Mouse (Mus musculus): ENCODE results near the gene Castor1. TPM values are rescaled to one million over a fixed set of nuclear protein-coding genes. Genes with fewer than 3 reads are reported as not detected.

Gene Castor1
- polyA plus RNA-seq (2017; shearing (Covaris generic)), result 58.7 TPM

DNA sequence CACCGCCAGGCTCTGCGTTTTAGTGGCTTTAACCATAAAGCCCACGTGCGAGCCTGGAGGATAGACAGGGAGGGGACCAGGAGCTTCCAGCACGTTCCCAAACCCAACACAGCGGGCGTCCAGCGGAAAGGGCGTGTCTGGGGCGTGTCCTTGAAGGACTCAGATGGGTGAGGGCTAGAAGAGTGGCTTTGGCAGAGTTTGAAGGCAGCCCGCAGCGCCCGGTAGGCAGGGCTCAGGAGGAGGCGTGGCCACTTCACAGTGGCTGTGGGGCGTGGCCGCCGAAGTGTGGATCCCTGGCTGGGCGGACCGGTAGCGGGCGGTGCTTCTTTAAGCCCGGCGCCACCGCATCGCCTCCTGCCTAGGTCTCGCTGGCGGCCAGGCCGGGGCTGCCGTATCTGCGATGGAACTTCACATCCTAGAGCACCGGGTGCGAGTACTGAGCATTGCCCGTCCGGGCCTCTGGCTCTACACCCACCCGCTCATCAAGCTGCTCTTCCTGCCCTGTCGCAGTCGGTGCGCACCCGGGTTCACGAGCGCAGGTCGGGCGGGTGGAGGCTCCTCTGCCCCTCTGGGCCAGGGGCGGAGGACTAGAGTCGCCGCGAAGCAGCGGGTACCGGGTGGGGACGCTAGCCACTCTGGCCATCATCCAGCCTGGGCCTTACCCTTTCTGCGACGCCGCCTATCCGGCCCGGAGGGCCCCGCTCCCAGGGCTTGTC, at the start of gene Castor1:
Gene Castor1 (plus strand): TSS at position 312 of the 716 bp plus-strand sequence.

DNA sequence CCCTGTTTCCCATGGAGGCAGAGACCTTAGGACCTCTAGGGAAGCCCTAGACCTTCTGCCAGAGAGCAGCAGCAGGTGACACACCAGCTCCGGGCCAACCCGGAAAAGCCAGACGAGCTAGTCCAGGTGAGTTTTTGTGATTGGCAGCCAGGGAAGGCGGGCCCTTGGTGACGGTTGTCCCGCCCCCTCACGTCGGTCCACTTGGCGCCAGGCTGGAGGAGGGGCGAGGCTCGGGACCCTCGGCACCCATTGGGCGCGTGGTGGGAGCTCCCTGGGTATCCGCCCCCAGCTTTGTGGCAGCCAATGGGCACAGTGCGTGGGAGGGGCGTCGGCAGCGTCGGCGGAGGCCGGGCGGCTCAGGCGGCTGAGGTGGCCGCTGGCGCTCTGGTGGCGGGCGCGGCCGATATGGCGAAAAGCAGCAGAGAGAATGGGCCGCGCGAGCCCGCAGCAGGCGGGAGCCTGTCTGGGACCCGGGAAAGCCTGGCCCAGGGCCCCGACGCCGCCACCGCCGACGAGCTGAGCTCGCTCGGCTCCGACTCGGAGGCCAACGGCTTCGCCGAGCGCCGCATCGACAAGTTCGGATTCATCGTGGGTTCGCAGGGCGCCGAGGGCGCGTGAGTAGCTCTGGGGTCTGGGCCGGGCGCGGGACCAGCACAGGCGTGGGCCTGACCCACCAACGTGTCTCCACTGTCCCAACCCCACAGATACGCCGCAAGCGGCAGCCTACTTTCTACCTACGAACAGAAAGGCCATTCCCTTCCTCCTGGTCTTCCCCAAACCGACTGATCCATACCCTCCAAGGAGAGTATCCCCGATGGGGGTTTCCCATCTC, 31.3 kb upstream of the Castor1 start, which contains the start of gene Tbc1d10a:
Gene Tbc1d10a (plus strand): TSS at position 304 of the 832 bp plus-strand sequence.

DNA sequence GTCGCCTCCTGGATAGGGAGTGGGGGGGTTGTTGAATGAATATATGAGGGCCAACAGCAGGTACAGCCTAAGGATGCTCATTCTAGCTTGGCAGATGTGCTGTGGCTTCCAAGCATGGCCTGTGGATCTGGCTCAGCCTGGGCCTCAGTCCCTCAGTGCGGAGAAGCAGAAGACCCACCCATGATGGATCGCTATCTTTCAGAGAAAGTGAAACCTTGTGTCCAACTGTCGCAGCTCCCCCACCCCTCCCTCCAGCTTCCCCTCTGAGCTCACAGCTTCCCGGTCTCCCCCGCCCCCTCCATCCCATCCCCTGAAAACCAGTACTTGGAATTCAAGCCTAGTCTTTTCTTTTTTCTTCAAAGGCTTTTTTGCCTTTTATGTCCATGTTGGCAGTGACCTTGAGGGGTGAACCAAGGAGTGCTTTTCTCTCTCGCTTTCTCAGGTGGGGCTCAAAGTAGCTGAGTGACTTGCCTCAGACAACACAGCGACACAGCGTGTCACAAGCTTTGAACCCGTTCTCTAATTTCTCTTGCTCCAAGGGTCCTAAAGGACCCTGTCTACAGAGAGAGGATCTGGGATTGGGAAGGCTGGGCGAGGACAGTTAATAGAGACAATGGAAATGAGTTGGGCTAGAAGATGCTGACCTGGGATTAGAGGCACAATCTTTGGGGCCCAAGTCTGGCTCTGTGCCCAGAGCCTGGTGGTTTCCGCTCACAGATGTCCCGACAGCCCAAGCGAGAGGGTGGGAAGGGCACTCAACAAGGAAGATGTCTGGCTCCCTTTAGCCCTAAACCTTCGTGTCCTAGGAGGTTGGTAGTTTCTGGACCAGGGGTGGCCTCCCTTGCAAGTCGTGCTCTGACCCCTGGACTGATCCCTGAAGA, 17.9 kb downstream of the Castor1 start, which contains the start of gene Osm:
Gene Osm (plus strand): TSS at position 756 of the 881 bp plus-strand sequence.

DNA sequence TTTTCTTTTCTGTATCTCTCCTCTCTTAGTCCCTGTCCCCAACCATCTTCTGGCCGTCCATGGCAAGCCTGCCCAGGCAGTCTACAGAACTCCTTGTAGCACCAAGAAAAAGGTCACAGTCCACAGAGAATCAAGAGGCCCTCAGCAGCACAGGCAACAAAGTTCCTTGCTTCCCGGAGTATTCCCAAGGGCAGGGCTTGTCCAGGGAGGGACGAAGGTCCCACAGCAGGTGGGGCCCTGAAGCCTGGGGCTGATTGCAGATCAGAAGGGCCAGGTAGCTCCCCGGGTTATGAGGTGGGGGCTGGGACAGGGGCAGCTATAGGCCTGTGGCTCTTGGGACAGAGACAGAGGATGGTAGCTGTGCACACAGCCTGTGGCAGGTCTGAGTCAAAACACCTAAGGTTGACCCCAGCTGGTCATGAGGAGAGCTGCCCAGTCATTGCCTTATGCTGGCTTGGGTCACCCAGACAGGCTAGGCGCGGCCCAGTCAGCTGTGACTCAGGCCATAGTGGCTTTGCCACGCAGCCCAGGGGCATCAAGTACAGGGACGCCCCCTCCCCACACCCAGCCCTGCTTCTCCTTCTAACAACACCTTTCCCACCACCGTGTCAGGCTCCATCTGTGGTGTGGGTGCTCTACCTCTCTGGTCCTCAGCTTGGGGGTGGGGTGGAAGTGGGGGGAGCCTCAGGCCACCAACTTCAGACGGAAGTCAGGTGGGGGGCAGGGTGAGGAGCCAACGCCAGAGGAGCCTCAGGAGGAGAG, 39.0 kb downstream of the Castor1 start, which contains the start of gene Lif:
Gene Lif (plus strand): TSS at position 712 of the 762 bp plus-strand sequence.

Other genes with a start within 250 kb of the Castor1 start
- not detected for gene 4930556J24Rik, start 241.4 kb upstream of the Castor1 start, polyA plus RNA-seq (2017; shearing (Covaris generic))
- gene Gal3st1, start 234.6 kb upstream of the Castor1 start, polyA plus RNA-seq (2017; shearing (Covaris generic)), result not detected
- gene Sec14l4, start 186.8 kb upstream of the Castor1 start, polyA plus RNA-seq (2017; shearing (Covaris generic)), result not detected
- not detected for gene Sec14l3, start 153.4 kb upstream of the Castor1 start, polyA plus RNA-seq (2017; shearing (Covaris generic))
- gene Mtfp1, start 122.8 kb upstream of the Castor1 start, polyA plus RNA-seq (2017; shearing (Covaris generic)), result 3.3 TPM
- gene Sec14l2, start 94.8 kb upstream of the Castor1 start, polyA plus RNA-seq (2017; shearing (Covaris generic)), result 0.72 TPM
- 11.4 TPM for gene Rnf215, start 83.0 kb upstream of the Castor1 start, polyA plus RNA-seq (2017; shearing (Covaris generic))
- gene Ccdc157, start 57.9 kb upstream of the Castor1 start, polyA plus RNA-seq (2017; shearing (Covaris generic)), result 3.8 TPM
- 85.5 TPM for gene Sf3a1, start 57.9 kb upstream of the Castor1 start, polyA plus RNA-seq (2017; shearing (Covaris generic))
- gene Tbc1d10a, start 31.4 kb upstream of the Castor1 start, polyA plus RNA-seq (2017; shearing (Covaris generic)), result 20.9 TPM
- gene Osm, start 18.2 kb downstream of the Castor1 start, polyA plus RNA-seq (2017; shearing (Covaris generic)), result 34.3 TPM
- gene Lif, start 39.3 kb downstream of the Castor1 start, polyA plus RNA-seq (2017; shearing (Covaris generic)), result 3.6 TPM
- gene Hormad2, start 222.9 kb downstream of the Castor1 start, polyA plus RNA-seq (2017; shearing (Covaris generic)), result 1.5 TPM

All from CD4-positive, CD25-positive, alpha-beta regulatory T cell, adult 9 weeks (primary cell).